Mouse (Mus musculus): ENCODE results near the gene Gm11172.

DNA sequence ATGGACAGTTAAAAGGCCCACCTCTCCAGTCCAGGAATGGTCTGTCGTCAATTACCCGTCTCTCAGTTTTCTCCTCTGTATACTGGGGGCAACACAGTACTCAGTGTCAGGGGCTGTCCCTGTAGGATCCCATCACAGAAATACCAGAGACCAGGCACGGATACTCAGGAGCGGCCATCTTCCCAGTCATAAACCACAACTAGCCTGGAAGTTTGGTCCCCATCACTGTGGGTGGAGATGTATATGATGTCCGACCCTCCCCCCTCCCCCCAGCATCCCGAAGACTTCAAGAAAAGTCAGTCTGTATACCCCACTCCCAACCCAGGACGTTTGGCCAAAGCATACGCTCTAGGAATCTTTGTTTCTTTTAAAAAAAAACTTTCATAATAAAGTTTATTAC, 29.3 kb upstream of the Gm11172 start:
- TF ChIP-seq POLR2A (IDR thresholded peaks at IDR 0.05; ENCODE audit: low read depth, low read length): no peak
- no peak for TF ChIP-seq CTCF (conservative IDR thresholded peaks at IDR 0.05; ENCODE audit: insufficient read depth, insufficient read length, low read depth, low read length)
